Mouse (Mus musculus) cerebellum, adult 9-10 months (tissue): ENCODE measurements at regions not wholly inside any gene's neighbourhood (a gene's known extent, or its start where the extent isn't known, plus 50 kb on each side); places are given as distances from the start of the nearest gene placed in this dataset.

Experiments
- DNase-seq: peaks from one replicate; pipeline ENCODE4 v3.0.0; 2022

DNA sequence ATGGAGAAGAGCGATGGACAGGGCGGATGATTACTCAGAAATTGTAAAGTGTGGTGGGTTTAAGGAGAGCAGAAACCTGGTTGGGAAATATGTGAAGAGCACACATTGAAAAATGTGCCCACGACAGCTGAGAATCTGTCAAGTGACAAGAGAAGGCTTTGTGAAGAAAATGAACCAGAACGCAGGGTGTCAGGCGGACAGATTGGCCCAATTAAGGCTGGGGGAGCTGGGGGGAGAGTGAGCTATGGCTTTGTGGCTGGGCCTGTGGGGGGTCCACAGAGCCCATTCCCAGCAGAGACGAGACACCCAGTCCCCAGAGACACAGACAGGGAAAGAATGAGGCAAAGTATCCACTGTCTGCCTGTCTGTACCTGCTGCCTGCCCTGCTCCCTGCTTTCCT lies 153.3 kb downstream of the Shq1 start:
- DNase-seq: no peak

DNA sequence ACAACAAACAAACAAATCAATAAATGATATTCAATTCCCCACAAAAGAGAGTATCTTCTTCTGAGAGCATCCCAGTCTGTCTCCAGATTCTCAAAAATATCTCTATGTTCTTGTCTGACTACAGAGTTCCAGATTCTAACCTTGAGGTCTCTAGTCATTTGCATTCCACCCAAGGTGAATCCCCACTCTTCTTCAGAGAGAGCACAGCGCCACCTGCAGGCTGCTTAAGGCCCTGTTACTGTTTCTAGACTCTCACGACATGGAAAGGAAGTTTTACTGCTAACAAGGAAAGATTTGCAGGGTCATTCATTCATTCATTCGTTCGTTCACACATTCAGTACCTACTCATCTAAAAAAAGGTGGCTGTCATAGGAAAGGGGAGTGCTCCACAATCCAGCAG lies 158.3 kb downstream of the Shq1 start:
- DNase-seq: no peak

DNA sequence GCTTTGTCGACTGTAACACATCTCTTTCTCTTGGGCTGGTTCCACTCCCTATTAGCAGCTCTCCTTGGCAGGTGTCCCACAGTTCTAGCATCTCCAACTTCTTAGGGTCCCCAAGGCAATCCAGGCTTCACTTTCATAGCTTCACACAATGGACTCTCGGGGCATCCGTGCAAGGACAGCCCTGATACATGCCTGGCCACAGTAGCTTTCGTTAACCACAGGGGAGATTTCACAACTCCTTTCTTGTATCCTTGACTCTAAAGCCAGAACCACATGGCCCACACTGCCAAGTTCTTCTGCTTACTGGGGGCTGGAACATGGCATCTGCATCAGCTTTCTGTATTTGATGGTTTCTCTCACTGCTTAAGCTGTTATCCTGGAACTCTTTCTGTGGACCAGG lies 160.3 kb downstream of the Shq1 start:
- DNase-seq: no peak

DNA sequence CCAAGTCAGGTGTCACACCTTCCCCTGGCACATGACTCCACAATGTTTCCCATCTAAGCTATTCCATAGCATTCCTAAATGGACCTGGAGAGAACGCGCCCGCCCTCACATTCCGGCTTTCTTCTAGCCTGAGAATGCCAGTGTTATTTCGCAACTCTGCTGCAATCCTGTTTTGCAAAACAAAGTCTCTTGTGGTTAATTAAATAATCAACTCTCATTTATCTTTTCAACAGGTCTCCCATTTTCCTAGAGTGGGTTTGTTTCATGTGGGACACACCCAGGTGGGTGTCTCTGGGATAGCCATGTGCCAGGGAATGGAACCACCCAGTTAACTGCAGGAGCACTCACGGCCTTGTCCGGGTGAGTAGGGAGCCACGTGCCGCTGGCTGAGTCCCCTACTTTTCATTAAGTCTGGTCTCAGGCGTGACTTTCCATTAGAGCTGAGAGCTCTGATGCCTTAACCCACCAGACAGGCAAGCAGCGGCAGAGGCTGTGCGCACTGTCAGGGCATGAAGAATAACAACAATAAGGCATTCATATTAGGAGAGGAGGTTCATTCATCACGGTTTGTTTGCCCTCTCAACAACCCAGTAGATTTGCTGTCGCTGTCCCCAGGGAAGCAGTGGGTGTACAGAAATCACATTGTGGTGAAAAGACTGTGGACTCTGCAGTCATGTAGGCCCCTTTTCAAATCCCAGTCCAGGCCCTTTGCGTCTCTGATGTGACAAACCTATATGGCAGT lies 165.3 kb downstream of the Shq1 start:
- DNase-seq: no peak

DNA sequence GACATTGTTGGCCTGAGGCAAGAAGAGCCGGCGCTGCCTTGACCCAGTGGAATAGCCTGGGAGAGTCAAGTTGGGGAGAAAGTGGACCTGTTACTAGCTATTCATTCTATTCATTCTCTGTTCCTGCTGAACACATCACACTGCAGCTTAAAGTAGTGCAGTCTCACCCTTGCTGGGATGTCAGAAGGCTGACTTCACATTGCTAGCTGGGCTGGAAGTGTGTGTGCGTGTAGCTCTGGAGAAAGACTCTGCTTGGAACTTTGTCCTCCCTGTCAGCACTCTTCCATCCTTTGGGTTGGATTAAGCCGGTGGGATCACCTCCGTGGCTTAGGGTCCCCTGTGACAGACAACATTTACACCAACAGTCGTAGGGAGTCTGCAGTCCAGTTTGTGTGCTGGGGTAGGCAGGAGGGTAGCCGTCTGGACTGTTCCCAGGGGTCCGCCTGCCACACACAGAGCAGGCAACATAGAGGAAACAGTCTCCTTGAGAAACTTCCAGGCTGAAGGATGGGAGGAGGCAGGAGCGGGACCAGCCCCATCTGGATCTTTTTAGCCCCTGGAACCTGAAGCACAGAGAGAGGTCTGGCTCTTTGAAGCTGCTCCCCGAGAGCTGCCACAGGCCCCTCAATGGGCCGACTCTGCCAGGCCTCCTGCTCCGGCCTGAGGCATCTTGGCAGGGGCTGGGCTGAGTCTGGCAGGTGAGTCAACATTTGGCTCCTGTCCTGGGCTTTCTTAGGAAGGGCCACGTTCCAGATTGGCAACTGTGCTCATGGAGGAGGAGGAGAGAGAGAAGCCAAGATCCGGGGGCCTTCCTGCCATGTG lies 167.8 kb downstream of the Shq1 start:
- peak; percentile 95 for DNase-seq

DNA sequence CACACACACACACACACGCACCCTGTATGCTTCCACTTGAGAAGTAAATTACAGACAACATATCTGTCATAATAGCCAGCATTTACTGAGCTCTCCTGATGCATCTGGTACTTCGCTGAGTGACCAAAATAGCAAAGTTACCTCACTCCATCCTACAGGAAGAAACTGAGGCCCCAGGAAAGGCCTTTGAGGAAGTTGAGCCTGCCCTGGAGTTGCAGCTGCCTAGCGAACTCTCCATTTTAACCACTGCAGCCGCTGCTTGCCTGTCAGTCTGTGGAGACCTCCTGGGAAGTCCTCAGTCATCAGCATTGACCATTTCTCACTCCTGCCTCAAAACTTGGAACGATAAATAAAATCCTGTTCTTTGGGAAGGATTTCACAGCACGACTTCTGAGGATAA lies 168.8 kb downstream of the Shq1 start:
- DNase-seq: no peak

DNA sequence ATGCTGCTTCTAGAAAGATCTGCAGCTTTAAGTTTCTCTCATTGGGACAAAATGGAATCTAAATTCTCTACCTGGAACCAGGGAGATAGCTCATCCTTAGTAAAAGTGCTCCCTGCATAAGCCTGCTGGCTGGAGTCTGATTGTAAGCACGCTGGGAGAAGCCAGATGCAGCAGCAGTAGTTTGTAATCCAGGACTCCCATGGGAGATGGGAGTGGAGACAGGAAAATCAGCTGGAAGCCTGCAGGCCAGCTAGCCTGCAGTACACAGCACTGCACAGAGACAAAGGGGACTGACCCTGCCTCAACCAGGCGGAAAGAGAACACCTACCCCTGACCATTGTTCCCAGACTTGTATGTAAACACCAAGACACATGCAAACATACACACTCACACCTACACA lies 170.2 kb downstream of the Shq1 start:
- DNase-seq: no peak

DNA sequence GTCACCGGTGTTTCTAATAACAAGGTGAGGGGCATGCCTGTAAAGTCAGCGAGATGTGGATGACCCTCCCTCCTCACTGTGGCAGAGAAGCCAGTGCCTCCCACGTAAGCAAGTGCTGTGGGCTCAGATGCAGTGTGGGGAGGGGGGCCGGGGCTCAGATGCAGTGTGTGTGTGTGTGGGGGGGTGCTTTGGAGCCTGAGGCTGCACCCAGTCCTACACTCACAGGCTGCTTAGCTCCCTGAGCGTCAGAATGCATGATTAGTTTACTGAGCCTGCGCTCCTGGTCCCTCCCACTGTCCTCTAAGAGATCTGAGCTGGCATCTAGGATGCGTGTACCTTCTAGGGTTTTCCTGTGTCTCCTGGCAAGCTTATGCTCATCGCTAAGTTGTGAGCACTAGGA lies 170.9 kb downstream of the Shq1 start:
- DNase-seq: no peak

DNA sequence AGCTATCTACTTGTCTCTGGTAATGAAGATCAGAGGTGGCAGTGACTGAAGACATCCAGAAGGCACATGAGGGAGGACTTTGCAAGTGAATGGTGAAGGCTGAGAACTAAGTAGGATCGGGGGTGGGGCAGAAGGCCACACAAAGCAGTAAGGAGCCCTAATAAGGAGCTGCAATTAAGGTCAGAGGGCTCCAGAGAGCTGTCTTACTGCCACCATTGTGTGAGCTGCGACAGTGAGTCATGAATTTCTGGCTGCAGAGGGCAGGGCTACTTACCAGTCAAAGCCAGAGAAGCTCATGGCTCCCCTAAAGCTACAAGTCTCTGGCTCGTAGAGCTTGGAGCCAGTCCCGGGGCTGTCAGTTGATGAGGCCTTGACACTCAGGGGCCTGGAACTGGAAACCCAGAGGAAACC lies 172.1 kb downstream of the Shq1 start:
- no peak for DNase-seq

DNA sequence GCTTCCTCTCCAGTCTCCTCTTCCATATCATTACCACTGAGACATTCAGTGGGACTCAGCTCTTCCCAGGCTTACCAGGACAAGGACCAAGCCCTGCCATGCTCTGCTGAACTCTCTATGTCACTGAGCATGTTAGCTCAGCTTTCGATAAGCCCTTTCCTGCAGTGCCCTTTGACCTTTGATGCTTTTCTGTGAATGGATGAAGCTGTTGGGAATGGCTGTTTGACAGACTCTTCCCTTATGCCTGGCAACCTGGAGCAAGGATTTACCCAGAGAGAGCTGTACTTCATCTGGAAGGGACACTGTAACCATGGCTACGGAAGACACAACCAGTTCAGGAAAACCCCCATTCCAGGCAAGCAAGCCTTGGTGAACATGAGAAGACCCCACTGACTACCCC lies 172.8 kb downstream of the Shq1 start:
- no peak for DNase-seq

- DNase-seq: no peak
Measured at GRCm38 (mm10) chr6:100496135-100496534, 174.8 kb downstream of the Shq1 start.

GRCm38 (mm10) chr6:100495131-100495530 lies 175.8 kb downstream of the Shq1 start:
- DNase-seq: no peak

GRCm38 (mm10) chr6:100493558-100493957 lies 177.4 kb downstream of the Shq1 start:
- no peak for DNase-seq

- no peak for DNase-seq
Measured at GRCm38 (mm10) chr6:100491811-100492210, 179.1 kb downstream of the Shq1 start.

DNA sequence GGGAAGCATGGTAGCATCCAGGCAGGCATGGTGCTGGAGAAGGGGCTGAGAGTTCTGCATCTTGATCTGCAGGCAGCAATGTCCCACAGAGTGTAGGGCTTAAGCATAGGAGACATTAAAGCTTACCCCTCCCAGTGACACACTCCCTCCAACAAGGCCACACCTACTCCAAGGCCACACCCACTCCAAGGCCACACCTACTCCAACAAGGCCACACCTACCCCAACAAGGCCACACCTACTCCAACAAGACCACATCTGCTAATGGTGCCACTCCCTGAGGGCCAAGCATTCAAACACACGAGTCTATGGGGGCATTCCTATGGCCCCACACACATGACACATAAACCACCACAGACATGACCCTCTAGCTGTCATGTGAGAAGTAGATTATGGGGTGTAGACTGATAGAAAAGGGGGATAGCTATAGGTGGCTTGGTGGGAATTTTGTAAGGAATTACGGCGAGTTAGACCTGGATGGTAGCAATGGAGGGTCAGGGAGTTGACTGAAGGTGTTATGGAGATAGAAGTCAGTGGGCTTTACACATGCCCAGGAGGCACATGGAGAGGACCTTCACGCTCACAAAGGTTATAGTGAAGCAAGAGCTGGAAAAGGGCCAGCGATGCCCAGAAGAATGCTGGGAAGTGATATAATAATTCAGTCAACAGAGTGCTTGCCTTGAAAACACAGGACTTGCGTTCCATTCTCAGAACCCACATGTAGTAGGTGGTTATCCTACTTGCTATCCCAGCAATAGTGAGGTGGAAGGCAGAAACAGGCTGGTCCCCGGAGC lies 179.8 kb downstream of the Shq1 start:
- no peak for DNase-seq

- DNase-seq: no peak
Measured at GRCm38 (mm10) chr6:100483836-100484235, 187.1 kb downstream of the Shq1 start.

GRCm38 (mm10) chr6:100483084-100483810 lies 187.7 kb downstream of the Shq1 start:
- no peak for DNase-seq

DNA sequence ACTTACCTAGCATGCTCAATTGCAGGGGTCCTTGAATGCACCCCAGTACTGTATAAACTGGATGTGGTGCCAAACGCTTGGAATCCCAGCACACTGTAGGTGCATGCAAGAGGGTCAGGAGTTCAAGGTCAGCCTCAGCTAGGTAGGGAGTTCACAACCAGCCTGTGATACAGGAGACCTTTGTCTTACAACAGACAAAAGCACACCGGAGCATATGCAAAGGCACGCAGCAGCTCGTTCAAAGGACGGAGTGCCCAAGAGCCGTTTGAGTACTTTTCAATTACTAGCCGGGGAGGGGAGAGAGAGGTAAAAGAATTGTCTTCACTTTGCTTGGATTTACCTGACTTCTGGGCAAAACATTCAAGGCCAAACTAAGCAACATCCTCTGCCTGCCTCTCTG lies 188.4 kb downstream of the Shq1 start:
- DNase-seq: no peak

DNA sequence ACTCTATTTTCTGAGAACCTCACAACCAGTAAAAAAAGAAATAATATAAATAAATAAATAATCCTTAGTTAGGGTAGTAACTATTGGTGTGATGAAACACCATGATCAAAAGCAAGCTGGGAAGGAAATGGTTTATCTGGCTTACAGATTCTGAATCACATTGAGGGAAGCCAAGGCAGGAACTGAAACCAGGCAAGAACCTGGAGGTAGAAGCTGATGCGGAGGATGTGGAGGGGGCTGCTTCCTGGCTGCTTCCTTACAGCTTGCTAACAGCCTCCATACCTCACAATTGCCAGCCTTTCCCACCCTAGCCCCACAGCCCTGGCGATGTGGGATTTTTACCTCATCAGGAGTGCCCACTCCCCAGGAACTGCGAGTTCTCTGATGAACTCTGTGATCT lies 190.4 kb downstream of the Shq1 start:
- no peak for DNase-seq

GRCm38 (mm10) chr6:100479881-100480280 lies 191.1 kb downstream of the Shq1 start:
- no peak for DNase-seq

DNA sequence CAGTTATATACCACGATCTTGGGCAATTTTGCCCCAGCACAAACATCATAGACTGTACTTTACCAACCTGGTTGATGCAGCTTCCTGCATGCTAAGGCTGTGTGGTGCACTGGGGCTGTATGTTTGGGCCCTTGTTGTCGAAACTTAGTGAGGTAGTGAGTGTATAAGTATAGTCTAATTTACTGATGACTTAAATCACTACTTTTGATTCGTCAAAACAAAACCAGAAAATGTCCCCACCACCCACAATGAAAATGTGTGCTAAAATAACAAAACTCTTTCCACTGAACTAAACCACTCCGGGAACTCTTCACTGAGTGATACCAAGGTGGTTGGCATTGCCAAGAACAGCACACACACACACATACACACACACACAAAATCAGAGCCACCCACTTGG lies 191.5 kb downstream of the Shq1 start:
- no peak for DNase-seq

DNA sequence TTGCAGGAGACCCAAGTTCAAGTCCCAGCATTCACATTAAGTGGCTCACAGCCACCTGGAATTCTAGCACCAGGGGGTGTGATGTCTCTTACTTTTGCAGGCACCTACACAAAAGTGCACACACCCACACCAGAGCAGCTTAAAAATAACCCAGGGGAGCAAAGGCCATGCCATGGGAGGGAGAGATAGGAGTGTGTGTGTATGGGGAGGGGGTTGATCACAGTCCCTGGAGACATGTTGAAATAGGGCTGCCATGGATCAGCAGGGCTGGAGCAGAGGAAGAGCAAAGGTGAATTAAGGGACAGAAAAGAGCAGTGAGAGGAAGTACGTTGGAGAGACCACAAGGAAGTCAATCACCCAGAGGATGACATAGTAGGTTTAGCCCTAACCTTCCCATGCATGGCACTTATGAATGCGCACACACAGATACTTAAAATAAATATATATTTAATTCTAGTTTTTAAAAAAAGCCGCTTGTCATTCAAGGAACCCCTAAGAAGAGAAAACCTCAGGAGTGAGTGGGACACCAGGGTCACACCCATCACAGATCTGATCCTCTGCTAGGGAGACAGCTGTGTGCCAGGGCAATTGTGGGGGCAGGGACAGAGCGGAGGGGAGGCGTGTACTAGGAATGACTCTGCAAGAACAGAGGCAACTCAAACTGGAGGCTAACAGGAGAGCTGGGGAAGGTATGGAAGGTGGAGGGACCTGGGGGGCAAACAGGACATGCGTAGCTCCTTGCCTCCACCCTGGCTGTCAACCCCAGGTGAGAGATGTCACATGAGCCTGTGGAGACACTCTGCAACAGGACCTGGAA lies 189.5 kb upstream of the Rybp start:
- no peak for DNase-seq
